In the genomic region with DNA sequence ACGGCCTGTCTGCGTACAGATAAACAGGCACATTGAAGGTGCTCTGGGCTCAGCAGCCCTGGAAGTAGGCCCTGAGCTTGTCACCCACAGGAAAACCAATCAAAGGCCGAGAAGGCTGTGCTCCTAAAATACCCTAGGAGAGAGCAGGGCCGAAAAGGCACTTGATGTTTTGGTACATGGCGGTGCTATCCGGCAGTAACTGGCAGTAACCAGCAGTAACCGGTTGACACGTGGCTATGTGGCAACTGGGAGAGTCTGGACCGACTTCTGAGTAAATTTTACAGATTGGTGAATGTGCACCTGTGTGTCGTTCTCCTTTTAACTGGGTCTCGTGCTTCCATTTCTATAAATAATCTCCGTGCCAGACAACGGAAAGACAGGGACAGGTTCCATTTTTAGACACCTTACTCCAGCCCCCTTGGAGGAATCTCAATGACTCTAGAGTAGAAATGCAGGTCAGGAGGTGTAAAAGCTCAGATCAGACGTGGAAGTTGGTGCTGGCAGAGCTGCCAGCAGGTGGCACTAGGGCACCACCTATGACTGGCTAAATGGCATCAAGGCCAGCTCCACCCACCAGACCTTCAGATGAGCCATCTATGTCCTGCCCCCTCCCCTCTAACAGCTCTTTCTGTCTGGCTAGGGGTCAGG, we compare ENCODE assay signal across 8 mouse cellular contexts.
A peak's percentile ranks its signal among the peaks of the same experiment; 100 is the strongest.
DNase-seq lines count a peak whose midpoint lies in the region; ATAC-seq and TF ChIP-seq lines count a peak whose summit lies in the region.

No protein-coding gene starts in this region.

- peak; percentile 7 to 24 for DNase-seq in CD8-positive naive resting alpha-beta T cell, adult 2 months (ENCODE audit: low read depth in 2 of 2, low spot score in 2 of 2)
- DNase-seq in adipocyte (ENCODE audit: low spot score) = peak; percentile 70
- DNase-seq in gastrocnemius, postnatal 25 days = peak; percentile 26
- peak; percentile 66 for DNase-seq in lung, adult 2 months
- peak; percentile 43 for DNase-seq in yolk sac, embryonic 10.5 days (ENCODE audit: low spot score)

- H3K4me2 ChIP-seq in intestine, embryonic 15.5 days (replicated peaks) = no peak overlapping the region

- ATAC-seq in common myeloid progenitor, adult 5-6 weeks (replicated peaks; ENCODE audit: low read depth, poor library complexity, severe bottlenecking) = peak; percentile 83
- peak; percentile 65; the same call in 1 of the 2 replicates for ATAC-seq in intestine, embryonic 15.5 days

- no peaks in the 10 kb centered on the region for H3K27me3 ChIP-seq in intestine, embryonic 15.5 days (replicated peaks)

- 51% methylated on average over 14 of the region's 14 CpGs for WGBS in intestine, embryonic 15.5 days
- 52% methylated on average over 14 of the region's 14 CpGs for WGBS in lung, adult 2 months
- WGBS in olfactory bulb, adult 2 months = 58% methylated on average over 14 of the region's 14 CpGs

- no peak overlapping the region for H3K9ac ChIP-seq in intestine, embryonic 15.5 days

- H3K4me1 ChIP-seq in intestine, embryonic 15.5 days (replicated peaks) = no peaks in the 10 kb centered on the region
- H3K4me1 ChIP-seq in lung, adult 2 months (ENCODE audit: control insufficient read depth, insufficient read depth, low read length) = no peaks in the 10 kb centered on the region
- H3K4me1 ChIP-seq in olfactory bulb, adult 2 months (ENCODE audit: control insufficient read depth, insufficient read depth, low read length) = no peaks in the 10 kb centered on the region

- no peak for TF ChIP-seq POLR2A in lung, adult 2 months (IDR thresholded peaks at IDR 0.05; ENCODE audit: borderline replicate concordance, extremely low read depth, low read depth, low read length)
- TF ChIP-seq POLR2A in olfactory bulb, adult 2 months (IDR thresholded peaks at IDR 0.05; ENCODE audit: insufficient read depth, low read depth, low read length) = no peak

- no peak overlapping the region for H3K4me3 ChIP-seq in intestine, embryonic 15.5 days (replicated peaks)
- no peak overlapping the region for H3K4me3 ChIP-seq in lung, adult 2 months (replicated peaks; ENCODE audit: extremely low read depth, low read depth, low read length)
- no peak overlapping the region for H3K4me3 ChIP-seq in olfactory bulb, adult 2 months (ENCODE audit: insufficient read depth, low read depth, low read length)

- H3K36me3 ChIP-seq in intestine, embryonic 15.5 days = no peaks in the 10 kb centered on the region

- H3K27ac ChIP-seq in intestine, embryonic 15.5 days = no peak overlapping the region
- no peak overlapping the region for H3K27ac ChIP-seq in olfactory bulb, adult 2 months (ENCODE audit: insufficient read depth, low read depth, low read length)

- peak; percentile 88 for TF ChIP-seq CTCF in lung, adult 2 months (IDR thresholded peaks at IDR 0.05; ENCODE audit: insufficient read depth, low read length)
- TF ChIP-seq CTCF in olfactory bulb, adult 2 months (IDR thresholded peaks at IDR 0.05; ENCODE audit: insufficient read depth, low read depth, low read length) = peak; percentile 58

- no peaks in the 10 kb centered on the region for H3K9me3 ChIP-seq in intestine, embryonic 15.5 days

Comparison
In these comparisons a context has a peak if more than half of its experiments do, and no peak if none do; other contexts are left out.
1. DNase-seq: peak in every context shown above with its lines; median percentile 70 in adipocyte; 66 in lung, adult 2 months; 43 in yolk sac, embryonic 10.5 days; 26 in gastrocnemius, postnatal 25 days; 16 in CD8-positive naive resting alpha-beta T cell, adult 2 months.